Mouse (Mus musculus): ENCODE results near the gene Cst12. TPM values are rescaled to one million over a fixed set of nuclear protein-coding genes. Genes with fewer than 3 reads are reported as not detected.
"Not testable (repeated sequence)": the region's sequence is repeated elsewhere in the genome, so short reads cannot be mapped to it uniquely, and the experiment has no call there.

Cst12 gene
- not detected in 2 replicates for polyA plus RNA-seq (2016; fragmentation: Nextera tagmentation; extraction: Ambion mirVana)

DNA sequence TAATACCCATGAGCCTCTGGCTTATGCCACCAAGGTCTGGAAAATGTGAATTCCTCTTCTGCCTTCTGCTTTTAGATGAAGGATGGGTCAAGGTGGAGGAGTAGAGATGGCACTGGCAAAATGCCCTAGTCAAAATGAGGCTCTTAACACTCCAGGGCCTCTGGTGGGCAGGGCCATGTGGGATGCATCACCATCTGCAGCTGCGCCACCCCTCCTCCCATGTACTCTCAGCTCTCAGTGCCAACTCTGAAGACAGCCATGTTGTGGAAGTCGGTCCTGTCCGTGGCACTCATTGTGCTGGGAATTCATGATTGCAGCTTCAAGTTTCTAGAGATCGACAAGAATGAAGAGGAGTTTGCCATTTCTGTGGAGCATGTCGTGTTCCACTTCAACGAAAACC, at the start of gene Cst12:
Gene Cst12 (plus strand): TSS at position 220 of the 400 bp plus-strand sequence.
- H3K27ac ChIP-seq = no peak within 1 kb of the TSS
- no peaks in the 10 kb centered on the region for H3K27me3 ChIP-seq (ENCODE audit: low read depth, poor library complexity, severe bottlenecking)
- no peaks in the 10 kb centered on the region for H3K9me3 ChIP-seq (replicated peaks)
- H3K36me3 ChIP-seq = no peaks in the 10 kb centered on the region
- H3K4me1 ChIP-seq = no peaks in the 10 kb centered on the region
- 96% methylated on average over 6 of the region's 6 CpGs for WGBS
- no peak within 1 kb of the TSS for H3K4me3 ChIP-seq
- no peak for DNase-seq (ENCODE audit: low spot score)

DNA sequence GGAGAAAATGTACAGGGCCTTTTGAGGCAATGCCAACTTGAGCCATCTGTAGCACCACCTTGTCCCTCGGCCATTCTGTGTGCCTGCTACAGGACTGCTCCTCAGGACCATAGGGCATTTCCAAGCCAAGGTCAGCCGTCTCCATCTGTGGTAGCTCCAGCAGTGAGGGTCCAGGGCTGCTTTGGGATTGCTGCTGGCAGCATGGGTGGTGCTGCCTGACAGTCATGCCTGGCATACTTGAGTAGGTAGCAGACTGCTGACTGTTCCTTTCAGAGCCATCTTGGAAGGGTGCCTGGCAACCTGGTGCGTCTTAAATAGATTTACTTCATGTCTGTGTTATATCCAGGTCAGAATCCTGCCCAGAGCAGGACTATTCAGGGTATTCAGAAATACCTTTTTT, 46.2 kb upstream of the Cst12 start:
- H3K4me1 ChIP-seq = no peaks in the 10 kb centered on the region
- no peak overlapping the region for H3K27ac ChIP-seq
- no peaks in the 10 kb centered on the region for H3K27me3 ChIP-seq (ENCODE audit: low read depth, poor library complexity, severe bottlenecking)
- DNase-seq (ENCODE audit: low spot score) = no peak
- WGBS = 87% methylated on average over 3 of the region's 3 CpGs
- H3K4me3 ChIP-seq = no peak overlapping the region
- H3K9me3 ChIP-seq (replicated peaks) = no peaks in the 10 kb centered on the region
- H3K36me3 ChIP-seq = no peaks in the 10 kb centered on the region

DNA sequence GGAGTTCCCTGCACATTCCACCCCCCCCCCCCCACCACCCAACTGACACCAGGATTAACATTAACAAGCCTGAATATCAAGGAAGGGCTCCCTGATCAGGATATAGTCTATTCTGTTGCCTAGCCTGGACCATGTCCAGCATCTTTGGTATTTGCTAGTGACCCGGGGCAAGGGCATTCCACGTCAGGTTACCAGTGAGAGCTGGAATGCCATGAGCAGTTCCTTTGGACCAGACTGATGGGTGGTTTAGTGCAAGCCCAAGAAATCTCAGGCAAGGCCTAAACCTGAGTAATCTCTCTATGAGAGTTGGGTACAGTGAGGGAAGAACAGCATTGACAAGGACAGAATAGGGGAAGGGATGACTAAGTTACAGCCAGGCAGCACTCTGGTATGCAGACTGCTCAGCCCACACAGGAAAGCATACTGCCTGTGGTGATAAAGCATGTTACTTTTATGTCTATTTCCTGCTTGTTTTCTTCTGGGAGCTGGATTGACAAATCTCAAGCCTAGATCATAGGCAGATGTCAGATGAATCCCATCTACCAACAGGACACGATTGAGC, 45.2 kb upstream of the Cst12 start:
- 81% methylated on average over 3 of the region's 3 CpGs for WGBS
- Histone ChIP-seq H3K36me3 (no peaks in the 10 kb centered on the region), H3K4me1 (no peaks in the 10 kb centered on the region), H3K4me3 (no peak overlapping the region), H3K9me3 (replicated peaks) (no peaks in the 10 kb centered on the region), H3K27ac (no peak overlapping the region), H3K27me3 (ENCODE audit: low read depth, poor library complexity, severe bottlenecking) (no peaks in the 10 kb centered on the region)
- DNase-seq (ENCODE audit: low spot score) = no peak

DNA sequence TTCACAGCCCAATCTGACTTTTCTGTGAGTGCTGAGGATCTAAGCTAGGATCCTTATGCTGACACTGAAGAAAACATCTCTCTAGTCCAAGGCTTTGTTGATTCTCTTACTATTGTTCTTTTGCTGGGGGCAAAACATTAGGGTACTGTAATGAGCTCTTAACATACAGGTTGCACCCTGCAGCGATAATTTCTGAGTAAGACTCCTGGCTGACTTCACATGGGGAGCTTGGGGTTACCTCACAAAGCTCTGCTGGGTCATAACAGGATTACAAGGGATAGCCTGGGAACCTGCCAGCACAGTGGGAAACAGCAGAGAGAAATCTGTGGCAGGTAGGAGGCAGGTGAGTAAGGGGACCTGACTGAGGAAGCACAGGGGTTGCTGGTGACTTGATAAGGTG, 39.1 kb upstream of the Cst12 start, which contains the start of gene Cstl1:
Gene Cstl1 (plus strand): TSS at position 301 of the 400 bp plus-strand sequence.
- DNase-seq (ENCODE audit: low spot score) = no peak
- Histone ChIP-seq H3K27me3 (ENCODE audit: low read depth, poor library complexity, severe bottlenecking) (no peaks in the 10 kb centered on the region), H3K4me1 (peaks cover 3% of the 10 kb centered on the region; the same call in 1 of the 2 replicates), H3K36me3 (no peaks in the 10 kb centered on the region), H3K27ac (no peak within 1 kb of the TSS), H3K9me3 (replicated peaks) (no peaks in the 10 kb centered on the region), H3K4me3 (no peak within 1 kb of the TSS)
- WGBS = 88% methylated on average over 1 of the region's 1 CpGs

DNA sequence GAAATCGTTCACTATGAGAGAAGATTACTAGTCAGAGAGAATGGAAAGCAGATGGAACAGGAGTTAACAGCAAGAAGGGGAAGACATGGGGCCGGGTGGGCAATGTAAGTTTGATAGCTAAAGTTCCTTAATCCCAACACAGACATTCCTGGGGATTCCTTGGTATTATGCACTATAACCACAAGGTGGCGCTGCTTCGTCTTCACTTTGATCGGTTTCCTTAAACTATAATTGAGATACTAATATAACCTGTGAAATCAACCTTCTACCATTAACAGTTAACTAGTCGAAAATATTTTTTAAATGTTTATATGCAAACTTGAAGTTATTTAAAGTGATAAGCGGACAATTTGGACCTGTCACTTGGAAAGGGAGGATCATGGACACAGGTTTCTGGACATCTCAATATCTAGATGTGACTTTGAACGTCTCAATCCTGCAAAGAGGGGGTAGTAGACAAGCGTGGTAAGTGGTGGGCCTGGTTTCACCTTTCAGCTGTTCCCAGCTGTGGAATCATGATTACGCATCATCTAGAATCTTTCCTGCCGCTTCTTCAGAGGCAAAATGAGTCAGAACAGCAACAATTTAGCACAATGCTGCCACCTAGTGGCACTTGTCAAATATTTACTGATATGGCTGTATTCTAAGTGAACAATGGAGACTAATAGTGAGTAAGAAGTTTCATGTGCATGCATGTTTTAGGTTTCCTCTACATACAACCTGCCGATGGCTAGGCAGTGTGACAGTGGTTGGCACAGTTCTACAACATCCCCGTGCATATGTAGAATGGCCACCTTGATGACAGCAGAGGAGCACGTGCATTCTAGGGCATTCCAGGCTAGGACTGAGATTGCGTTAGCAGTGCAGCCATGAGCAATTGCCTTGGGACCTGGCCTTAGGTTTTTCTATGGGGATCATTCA, 37.0 kb upstream of the Cst12 start:
- Histone ChIP-seq H3K4me1 (peaks cover 3% of the 10 kb centered on the region; the same call in 1 of the 2 replicates), H3K27me3 (ENCODE audit: low read depth, poor library complexity, severe bottlenecking) (no peaks in the 10 kb centered on the region), H3K27ac (no peak overlapping the region), H3K36me3 (no peaks in the 10 kb centered on the region), H3K9me3 (replicated peaks) (no peaks in the 10 kb centered on the region), H3K4me3 (peak overlapping the region; percentile 32)
- peak; percentile 65 for DNase-seq (ENCODE audit: low spot score)
- 23% methylated on average over 15 of the region's 15 CpGs for WGBS

DNA sequence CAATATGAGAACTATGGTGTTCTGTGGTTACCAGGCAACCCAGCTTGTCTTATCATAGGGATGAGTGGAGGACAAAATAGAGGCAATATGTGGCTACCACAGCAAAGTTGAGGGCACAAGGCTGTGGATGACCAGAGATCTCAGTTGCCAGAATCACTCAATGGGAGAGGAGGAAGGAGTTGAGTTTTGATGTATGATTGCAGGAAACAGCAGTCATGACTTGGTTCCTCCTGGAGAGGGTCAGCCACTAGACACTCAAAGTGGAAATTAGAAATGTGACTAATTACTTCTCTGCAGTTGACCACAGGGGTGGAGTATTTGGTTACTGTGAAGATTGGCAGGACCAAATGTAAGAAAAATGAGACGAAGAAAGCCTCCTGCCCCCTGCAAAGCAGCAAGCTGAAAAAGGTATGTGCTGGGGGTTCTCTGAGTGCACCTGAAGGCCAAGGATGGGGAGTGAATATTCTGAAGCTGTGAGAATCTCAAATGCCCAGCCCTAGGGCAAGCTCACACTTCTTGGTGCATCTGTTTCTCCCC, 34.8 kb upstream of the Cst12 start:
- H3K4me1 ChIP-seq = peaks cover 3% of the 10 kb centered on the region; the same call in 1 of the 2 replicates
- H3K9me3 ChIP-seq (replicated peaks) = no peaks in the 10 kb centered on the region
- WGBS = 75% methylated on average over 1 of the region's 1 CpGs
- no peak overlapping the region for H3K27ac ChIP-seq
- H3K27me3 ChIP-seq (ENCODE audit: low read depth, poor library complexity, severe bottlenecking) = no peaks in the 10 kb centered on the region
- no peak overlapping the region for H3K4me3 ChIP-seq
- no peaks in the 10 kb centered on the region for H3K36me3 ChIP-seq
- no peak for DNase-seq (ENCODE audit: low spot score)

DNA sequence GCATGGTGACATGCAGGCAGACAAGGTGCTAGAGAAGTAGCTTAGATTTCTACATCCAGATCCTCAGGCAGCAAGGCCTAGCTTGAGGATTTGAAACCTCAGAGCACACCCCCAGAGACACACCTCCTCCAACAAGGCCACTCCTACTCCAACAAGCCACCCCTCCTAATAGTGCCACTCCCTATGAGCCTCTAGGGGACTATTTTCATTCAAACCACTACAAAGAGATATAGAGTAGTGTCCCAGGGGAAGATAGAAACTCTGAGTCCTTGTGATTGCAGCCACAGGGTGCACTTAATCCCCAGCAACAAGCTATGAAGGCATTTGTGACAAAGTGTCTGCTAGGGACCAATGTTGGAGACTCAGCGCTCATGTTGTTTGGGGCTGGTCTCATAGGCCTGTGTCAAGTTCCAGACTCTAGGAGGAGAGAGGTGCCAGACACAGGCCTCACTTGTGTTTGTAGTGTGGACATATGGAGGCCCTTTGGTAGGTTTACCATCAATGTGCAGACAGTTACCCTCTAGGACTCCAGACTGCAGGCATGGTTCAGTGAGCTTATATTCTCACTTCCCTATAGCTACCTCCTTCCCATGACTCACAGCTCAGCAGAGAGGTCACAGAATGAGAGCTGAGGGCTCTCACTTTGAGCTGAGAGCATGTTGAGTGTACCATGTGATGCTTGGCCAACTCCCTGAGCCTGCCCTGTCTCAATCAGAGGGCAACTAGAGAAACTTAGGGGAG, 25.3 kb upstream of the Cst12 start:
- no peak for DNase-seq (ENCODE audit: low spot score)
- Histone ChIP-seq H3K27me3 (ENCODE audit: low read depth, poor library complexity, severe bottlenecking) (no peaks in the 10 kb centered on the region), H3K4me3 (no peak overlapping the region), H3K4me1 (no peaks in the 10 kb centered on the region), H3K9me3 (replicated peaks) (no peaks in the 10 kb centered on the region), H3K27ac (no peak overlapping the region), H3K36me3 (no peaks in the 10 kb centered on the region)
- 100% methylated on average over 1 of the region's 1 CpGs for WGBS

DNA sequence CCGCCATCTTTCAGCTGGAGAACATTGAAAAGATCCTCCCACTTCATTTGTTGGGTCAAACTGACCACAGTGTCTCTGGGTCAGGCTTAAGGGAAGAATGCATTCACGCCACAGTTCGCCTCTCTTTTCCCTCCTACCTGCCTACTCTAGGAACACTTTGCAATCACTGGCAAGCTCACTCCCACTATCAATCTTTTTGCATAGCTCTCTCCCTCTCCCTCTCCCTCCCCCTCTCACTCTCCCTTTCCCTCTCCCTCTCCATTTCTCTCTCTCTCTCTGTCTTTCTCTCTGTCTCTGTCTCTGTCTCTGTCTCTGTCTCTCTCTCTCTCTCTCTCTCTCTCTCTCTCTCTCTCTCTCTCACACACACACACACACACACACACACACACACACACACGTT, 17.8 kb upstream of the Cst12 start, which contains the start of gene Cst11:
Gene Cst11 (minus strand): TSS at position 101 of the 400 bp plus-strand sequence.
- not testable (repeated sequence) for H3K36me3 ChIP-seq; H3K4me3 ChIP-seq; H3K9me3 ChIP-seq (replicated peaks); H3K27me3 ChIP-seq (ENCODE audit: low read depth, poor library complexity, severe bottlenecking); H3K27ac ChIP-seq; DNase-seq (ENCODE audit: low spot score); H3K4me1 ChIP-seq
- WGBS = 92% methylated on average over 4 of the region's 4 CpGs

DNA sequence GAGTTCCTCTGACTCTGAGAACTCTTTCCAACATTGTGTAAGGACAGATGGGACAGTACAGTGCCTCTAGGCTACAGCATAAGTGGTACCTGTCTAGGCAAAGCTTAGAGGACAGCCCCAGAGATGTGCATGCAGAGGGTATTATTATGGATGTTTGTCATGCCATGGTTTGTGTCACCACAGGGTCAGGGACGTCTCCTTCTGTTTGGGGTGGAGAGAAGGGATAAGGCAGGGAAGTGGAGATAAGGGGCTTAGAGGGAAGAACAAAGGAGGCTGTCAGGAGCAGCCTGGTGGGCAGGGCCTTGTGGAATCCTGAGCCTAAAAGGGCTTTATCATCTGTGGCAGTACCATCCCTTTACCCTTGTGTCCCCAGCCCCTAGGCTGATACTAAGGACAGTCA, 7.5 kb upstream of the Cst12 start, which contains the start of gene 8030411F24Rik:
Gene 8030411F24Rik (plus strand): TSS at position 301 of the 400 bp plus-strand sequence.
- Histone ChIP-seq H3K27ac (no peak within 1 kb of the TSS), H3K9me3 (replicated peaks) (no peaks in the 10 kb centered on the region)

DNA sequence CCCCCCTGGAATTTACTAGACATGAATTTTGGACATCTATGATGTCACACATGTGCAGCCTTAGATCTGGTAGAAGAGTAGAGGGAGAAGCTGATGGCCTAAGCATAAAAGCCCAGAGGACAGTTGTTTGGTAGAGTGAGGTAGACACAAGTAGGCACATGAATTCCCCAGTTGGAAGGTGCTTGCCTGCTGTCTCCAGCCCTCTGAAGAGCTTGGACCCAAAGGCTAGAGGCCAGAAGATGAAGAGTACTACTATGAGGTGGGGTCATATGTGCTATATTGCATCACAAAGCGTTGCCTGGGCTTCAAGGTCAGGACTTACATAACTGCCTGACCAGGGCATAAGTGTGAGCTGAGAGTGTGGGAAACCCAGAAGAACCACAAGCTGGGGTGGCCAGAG, 9.3 kb downstream of the Cst12 start, which contains the start of gene Cst8:
Gene Cst8 (plus strand): TSS at position 301 of the 400 bp plus-strand sequence.
- no peaks in the 10 kb centered on the region for H3K36me3 ChIP-seq
- WGBS = 85% methylated on average over 1 of the region's 1 CpGs
- H3K4me3 ChIP-seq = no peak within 1 kb of the TSS
- no peaks in the 10 kb centered on the region for H3K27me3 ChIP-seq (ENCODE audit: low read depth, poor library complexity, severe bottlenecking)
- DNase-seq (ENCODE audit: low spot score) = no peak
- no peak within 1 kb of the TSS for H3K27ac ChIP-seq
- no peaks in the 10 kb centered on the region for H3K4me1 ChIP-seq
- no peaks in the 10 kb centered on the region for H3K9me3 ChIP-seq (replicated peaks)

More for the DNA sequence above, 7.5 kb upstream of the Cst12 start, which contains the start of gene 8030411F24Rik:
- no peak for DNase-seq (ENCODE audit: low spot score)
- Histone ChIP-seq H3K27me3 (ENCODE audit: low read depth, poor library complexity, severe bottlenecking) (no peaks in the 10 kb centered on the region), H3K36me3 (no peaks in the 10 kb centered on the region), H3K4me1 (no peaks in the 10 kb centered on the region), H3K4me3 (no peak within 1 kb of the TSS)
- WGBS = 33% methylated on average over 1 of the region's 1 CpGs

DNA sequence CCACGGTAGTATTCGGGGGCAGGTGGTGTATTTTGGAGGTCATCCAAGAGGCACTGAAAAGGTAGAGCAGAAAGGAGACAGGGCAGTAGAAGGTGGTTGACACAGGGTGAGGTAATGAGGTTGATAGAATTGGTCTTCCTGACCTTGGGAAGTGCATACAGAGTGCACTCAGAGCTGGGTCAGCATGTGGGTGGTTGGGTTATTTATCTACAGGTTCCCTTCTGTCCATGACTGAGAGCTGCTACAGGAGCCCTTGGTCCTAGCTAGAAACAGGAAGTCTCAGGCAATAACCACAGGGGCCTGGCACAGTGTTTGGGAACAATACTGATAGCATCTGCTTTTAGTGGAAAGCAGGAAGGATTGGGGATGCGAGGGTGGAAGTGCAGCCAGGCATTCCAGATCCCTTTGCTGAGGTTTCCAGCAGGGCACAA, 12.3 kb downstream of the Cst12 start:
- no peak overlapping the region for H3K27ac ChIP-seq
- H3K4me3 ChIP-seq = no peak overlapping the region
- WGBS = 69% methylated on average over 3 of the region's 3 CpGs
- H3K36me3 ChIP-seq = no peaks in the 10 kb centered on the region
- no peak for DNase-seq (ENCODE audit: low spot score)
- no peaks in the 10 kb centered on the region for H3K9me3 ChIP-seq (replicated peaks)
- H3K4me1 ChIP-seq = no peaks in the 10 kb centered on the region
- no peaks in the 10 kb centered on the region for H3K27me3 ChIP-seq (ENCODE audit: low read depth, poor library complexity, severe bottlenecking)

DNA sequence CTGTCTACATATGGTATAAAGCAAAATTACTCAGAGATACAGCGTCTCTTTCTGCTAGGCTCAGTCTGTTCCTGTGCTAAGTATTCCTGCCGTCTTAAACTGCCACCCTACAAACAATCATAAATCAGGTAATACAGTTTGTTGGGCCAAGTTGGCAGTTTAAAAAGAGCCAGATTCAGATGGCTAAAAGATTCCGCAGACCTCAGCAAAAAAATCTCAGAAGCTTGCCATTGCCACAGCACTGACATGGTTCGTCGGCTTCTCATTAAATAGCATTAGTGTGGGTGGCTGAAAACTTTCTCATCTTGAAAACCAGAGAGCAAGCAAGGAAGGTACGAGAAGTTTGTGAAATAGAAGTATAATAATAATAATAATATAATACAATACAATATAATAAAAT, 17.5 kb downstream of the Cst12 start:
- H3K4me3 ChIP-seq = no peak overlapping the region
- H3K4me1 ChIP-seq = no peaks in the 10 kb centered on the region
- WGBS = 74% methylated on average over 6 of the region's 6 CpGs
- H3K36me3 ChIP-seq = no peaks in the 10 kb centered on the region
- H3K27ac ChIP-seq = no peak overlapping the region
- DNase-seq (ENCODE audit: low spot score) = no peak
- no peaks in the 10 kb centered on the region for H3K9me3 ChIP-seq (replicated peaks)
- H3K27me3 ChIP-seq (ENCODE audit: low read depth, poor library complexity, severe bottlenecking) = no peaks in the 10 kb centered on the region

Measured in limb, embryonic 10.5 days (tissue).